In genomic region chr4:43770909-43771308, GRCm38 (mm10) we compare ENCODE assay signal across 26 mouse cellular contexts. TPM values are rescaled to one million over a fixed set of nuclear protein-coding genes. Genes with fewer than 3 reads are reported as not detected.
DNase-seq lines count a peak whose midpoint lies in the region; ATAC-seq and TF ChIP-seq lines count a peak whose summit lies in the region.
"Had no signal": no experiment of that assay in that cellular context is flagged by ENCODE, and none has a peak within 500 bp of the region (broad histone marks: within the 10 kb centered on the region; RNA-seq: fewer than 3 reads in every experiment).

Gene Olfr159, minus strand, starts transcription at chr4:43771009.

- peak within 1 kb of the TSS; percentile 28; the same call in 1 of the 2 replicates for H3K27ac ChIP-seq in brown adipose tissue, adult 24 weeks (replicated peaks; ENCODE audit: low read depth, low read length)
- no peak within 1 kb of the TSS for H3K27ac ChIP-seq in hindbrain, postnatal 0 days

- no peak within 1 kb of the TSS for H3K4me3 ChIP-seq in brown adipose tissue, adult 24 weeks (ENCODE audit: insufficient read depth, low read depth, low read length)
- no peak within 1 kb of the TSS for H3K4me3 ChIP-seq in hindbrain, postnatal 0 days (ENCODE audit: low read length)

- no peaks in the 10 kb centered on the region for H3K27me3 ChIP-seq in hindbrain, postnatal 0 days (ENCODE audit: insufficient read depth, low read length)

- peak; percentile 16 for DNase-seq in testis, postnatal 10 days (ENCODE audit: low spot score)
- no peak for DNase-seq in testis, postnatal 14 days (ENCODE audit: low spot score)
- no peak for DNase-seq in hindbrain, postnatal 0 days (ENCODE audit: low spot score)
- DNase-seq: adrenal gland, adult 2 months; adrenal gland, adult 8-10 months; adrenal gland, postnatal 25 days; adrenal gland, postnatal 36 days; B cell, adult 2 months; cerebellum, adult 11 months; cerebellum, adult 11-12 months; cerebellum, adult 18-20 months; cerebellum, adult 2 months had no signal

- H3K9ac ChIP-seq in hindbrain, postnatal 0 days (replicated peaks; ENCODE audit: low read length): no peak within 1 kb of the TSS

- no peaks in the 10 kb centered on the region for H3K9me3 ChIP-seq in hindbrain, postnatal 0 days (ENCODE audit: low read length)
- H3K9me3 ChIP-seq: G1E had no signal

- ATAC-seq in hindbrain, postnatal 0 days: no peak
- ATAC-seq: activated CD4-positive, CD25-positive, alpha-beta regulatory T cell, adult 4 months; CD4-positive, CD25-positive, alpha-beta regulatory T cell, adult 4 months; Patski had no signal

- TF ChIP-seq CTCF in hindbrain, postnatal 0 days (IDR thresholded peaks at IDR 0.05; ENCODE audit: low read depth): no peak

- no peak within 1 kb of the TSS for H3K4me2 ChIP-seq in hindbrain, postnatal 0 days (ENCODE audit: low read depth, low read length)

- no peaks in the 10 kb centered on the region for H3K36me3 ChIP-seq in hindbrain, postnatal 0 days (ENCODE audit: insufficient read depth, low read length)
- H3K36me3 ChIP-seq: G1E had no signal

- 77% methylated on average over 6 of the region's 6 CpGs for WGBS in hindbrain, postnatal 0 days

- H3K4me1 ChIP-seq in brown adipose tissue, adult 24 weeks (ENCODE audit: control insufficient read depth, insufficient read depth, insufficient read length, low read length): no peaks in the 10 kb centered on the region
- no peaks in the 10 kb centered on the region for H3K4me1 ChIP-seq in hindbrain, postnatal 0 days (ENCODE audit: insufficient read depth, low read length)

RNA-seq across cellular contexts. Expression of gene Olfr159, which starts in this region (rescaled TPM):
- polyA plus RNA-seq in brown adipose tissue, adult 24 weeks (2012; ENCODE audit: insufficient read depth, insufficient read length, missing spikeins): not detected in 2 replicates
- total RNA-seq in hindbrain, postnatal 0 days (2014; rRNA removed): not detected in 2 replicates
- polyA plus RNA-seq in hindbrain, postnatal 0 days (2015; fragmentation: Nextera tagmentation; extraction: Ambion mirVana): not detected in 2 replicates
- total RNA-seq: adrenal gland, adult 18-20 months; adrenal gland, adult 2 months; adrenal gland, adult 8-10 months; adrenal gland, postnatal 10 days; adrenal gland, postnatal 14 days; adrenal gland, postnatal 25 days; adrenal gland, postnatal 36 days; adrenal gland, postnatal 4 days; CH12.LX; ES-E14; G1E; MEL had no signal
- polyA plus RNA-seq: activated CD4-positive, CD25-positive, alpha-beta regulatory T cell, adult 4 months; adrenal gland, adult 2 months; brain, embryonic 14.5 days; C2C12; CD4-positive, CD25-positive, alpha-beta regulatory T cell, adult 4 months; cerebellum, adult 2 months; G1E; Patski had no signal
